Comparison of ENCODE assay signal across 15 mouse cellular contexts in genomic region chr13:9753706-9754105, GRCm38 (mm10).
"Had no signal": no experiment of that assay in that cellular context is flagged by ENCODE, and none has a peak within 500 bp of the region (broad histone marks: within the 10 kb centered on the region; RNA-seq: fewer than 3 reads in every experiment).

No protein-coding gene starts in this region.

- H3K4me2 ChIP-seq: limb, embryonic 12.5 days; liver, embryonic 11.5 days; liver, embryonic 15.5 days; lung, embryonic 15.5 days; neural tube, embryonic 15.5 days had no signal

- H3K9ac ChIP-seq: limb, embryonic 12.5 days; liver, embryonic 15.5 days; lung, embryonic 15.5 days; neural tube, embryonic 15.5 days had no signal

- H3K4me3 ChIP-seq: limb, embryonic 12.5 days; liver, embryonic 15.5 days; lung, embryonic 15.5 days; myocyte; neural tube, embryonic 15.5 days had no signal

- H3K27ac ChIP-seq: kidney, postnatal 0 days; limb, embryonic 12.5 days; liver, embryonic 15.5 days; lung, embryonic 15.5 days; neural tube, embryonic 15.5 days had no signal

- H3K9me3 ChIP-seq: limb, embryonic 12.5 days; liver, embryonic 15.5 days; lung, embryonic 15.5 days; neural tube, embryonic 15.5 days had no signal

- H3K36me3 ChIP-seq: limb, embryonic 12.5 days; liver, embryonic 15.5 days; lung, embryonic 15.5 days; neural tube, embryonic 15.5 days had no signal

- DNase-seq: kidney, adult 9 months; kidney, postnatal 36 days; layer of hippocampus, adult 9-11 months; layer of hippocampus, postnatal 36 days; lung, postnatal 14 days; right cerebral cortex, adult 18-20 months; right cerebral cortex, postnatal 25 days; thymus, postnatal 36 days had no signal

- H3K27me3 ChIP-seq: limb, embryonic 12.5 days; liver, embryonic 15.5 days; lung, embryonic 15.5 days; neural tube, embryonic 15.5 days had no signal
